ENCODE assay signal across 8 mouse cellular contexts in the genomic region with DNA sequence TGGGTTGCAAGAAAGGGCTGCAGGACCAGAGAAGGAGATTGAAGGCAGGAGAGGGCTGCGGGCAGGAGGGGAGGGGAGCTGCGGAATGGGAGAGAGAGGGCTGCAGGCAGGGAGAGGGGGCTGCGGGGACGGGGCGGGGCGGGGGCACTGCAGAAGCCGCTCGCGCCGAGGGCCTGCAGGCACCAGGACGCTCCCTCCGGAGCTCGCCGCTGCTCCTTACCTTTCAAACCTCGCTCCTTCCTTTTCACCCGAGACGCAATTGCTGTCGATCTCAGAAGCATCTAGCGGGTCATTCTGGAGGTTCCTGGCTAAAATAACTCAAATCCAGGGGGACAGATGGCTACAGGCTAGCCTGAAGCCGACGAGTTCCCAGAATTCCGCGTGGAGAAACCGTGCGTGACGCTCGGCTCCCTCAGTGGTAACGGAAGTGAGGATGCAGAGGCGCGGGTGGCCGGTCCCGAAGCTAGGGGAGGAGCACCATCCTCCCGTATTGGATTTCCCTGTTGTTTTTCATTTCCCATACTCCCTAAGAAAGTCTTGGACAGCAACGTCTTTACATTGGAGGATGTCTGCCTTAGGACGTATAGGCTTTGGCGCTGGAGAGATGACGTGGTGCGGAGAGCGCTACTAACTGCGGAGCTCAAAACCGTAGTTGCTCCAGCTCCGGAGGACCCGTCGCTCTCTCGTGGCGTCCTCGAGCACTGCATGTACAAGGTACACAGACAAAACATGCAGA. TPM values are rescaled to one million over a fixed set of nuclear protein-coding genes. Genes with fewer than 3 reads are reported as not detected.
DNase-seq lines count a peak whose midpoint lies in the region; ATAC-seq and TF ChIP-seq lines count a peak whose summit lies in the region.

No protein-coding gene starts in this region.

- peak overlapping the region; percentile 91 for H3K27ac ChIP-seq in hindbrain, embryonic 11.5 days (ENCODE audit: low read depth, low read length)
- H3K27ac ChIP-seq in lung, postnatal 0 days (ENCODE audit: low read length) = peak overlapping the region; percentile 54; the same call in 1 of the 2 replicates

- peaks cover 13% of the 10 kb centered on the region; the same call in 1 of the 2 replicates for H3K36me3 ChIP-seq in hindbrain, embryonic 11.5 days (ENCODE audit: control insufficient read depth, insufficient read depth, low read length)
- peaks cover 14% of the 10 kb centered on the region for H3K36me3 ChIP-seq in lung, postnatal 0 days (ENCODE audit: insufficient read depth, low read length)

- ATAC-seq in hindbrain, embryonic 11.5 days (ENCODE audit: low FRiP score) = peak; percentile 91
- ATAC-seq in lung, postnatal 0 days = peak; percentile 90

- no peaks in the 10 kb centered on the region for H3K27me3 ChIP-seq in hindbrain, embryonic 11.5 days (ENCODE audit: control insufficient read depth, insufficient read depth, low read length)
- no peaks in the 10 kb centered on the region for H3K27me3 ChIP-seq in lung, postnatal 0 days (replicated peaks; ENCODE audit: insufficient read depth, low read length)

- TF ChIP-seq EP300 in lung, postnatal 0 days (IDR thresholded peaks at IDR 0.05) = no peak

- peak overlapping the region; percentile 79 for H3K4me2 ChIP-seq in hindbrain, embryonic 11.5 days (replicated peaks; ENCODE audit: low read depth, low read length)
- peak overlapping the region; percentile 86 for H3K4me2 ChIP-seq in lung, postnatal 0 days (replicated peaks; ENCODE audit: low read depth, low read length)

- TF ChIP-seq CTCF in lung, postnatal 0 days (IDR thresholded peaks at IDR 0.05) = peak; percentile 63

- 0% methylated on average over 42 of the region's 47 CpGs for WGBS in hindbrain, embryonic 11.5 days
- under 1% methylated on average over 45 of the region's 47 CpGs for WGBS in lung, postnatal 0 days

- H3K4me1 ChIP-seq in hindbrain, embryonic 11.5 days (replicated peaks; ENCODE audit: control insufficient read depth, insufficient read depth, low read length) = 0 out of 2 replicates have a peak, but pooled peaks cover 2% of the 10 kb centered on the region
- peaks cover 4% of the 10 kb centered on the region; the same call in 1 of the 2 replicates for H3K4me1 ChIP-seq in lung, postnatal 0 days (ENCODE audit: insufficient read depth, low read depth, low read length)

- H3K4me3 ChIP-seq in hindbrain, embryonic 11.5 days (ENCODE audit: low read depth, low read length) = peak overlapping the region; percentile 79
- H3K4me3 ChIP-seq in lung, postnatal 0 days (ENCODE audit: low read depth, low read length) = peak overlapping the region; percentile 65

- no peaks in the 10 kb centered on the region for H3K9me3 ChIP-seq in hindbrain, embryonic 11.5 days (ENCODE audit: control insufficient read depth, low read length)
- no peaks in the 10 kb centered on the region for H3K9me3 ChIP-seq in lung, postnatal 0 days (ENCODE audit: low read length)

- peak; percentile 95 for DNase-seq in R1 (ENCODE audit: low read depth, low spot score)
- DNase-seq in cerebellum, postnatal 10 days = peak; percentile 89 to 90
- peak; percentile 91 to 92 for DNase-seq in frontal cortex, adult 2 months (ENCODE audit: extremely low spot score in 1 of 2, low spot score in 1 of 2)
- peak; percentile 88 for DNase-seq in hindbrain, embryonic 11.5 days (ENCODE audit: low spot score)
- DNase-seq in layer of hippocampus, postnatal 10 days (ENCODE audit: low spot score in 2 of 2) = peak; percentile 81 to 85
- peak; percentile 93 for DNase-seq in lung, postnatal 0 days (ENCODE audit: low spot score)
- peak; percentile 57 for DNase-seq in ovary, postnatal 10 days (ENCODE audit: low spot score)
- peak; percentile 88 for DNase-seq in thymus, postnatal 0 days (ENCODE audit: low spot score)

- peak overlapping the region; percentile 87 for H3K9ac ChIP-seq in hindbrain, embryonic 11.5 days (ENCODE audit: low read depth, low read length)
- peak overlapping the region; percentile 56 for H3K9ac ChIP-seq in lung, postnatal 0 days (replicated peaks; ENCODE audit: low read depth)

RNA-seq across cellular contexts. Expression of gene Zfp61, which starts 1.9 kb away (rescaled TPM):
- polyA plus RNA-seq in frontal cortex, adult 2 months (2012; rRNA removed) = 27.5 and 28.7 TPM in 2 replicates
- polyA plus RNA-seq in hindbrain, embryonic 11.5 days (2014; fragmentation: Nextera tagmentation; extraction: Ambion mirVana) = 32.1 and 40.0 TPM in 2 replicates
- total RNA-seq in layer of hippocampus, postnatal 10 days (2021) = 10 to 100 TPM; 25.1 to 26.7 TPM
- polyA plus RNA-seq in lung, postnatal 0 days (2015; fragmentation: Nextera tagmentation; extraction: Ambion mirVana) = 15.7 and 16.7 TPM in 2 replicates
- polyA plus RNA-seq in thymus, postnatal 0 days (2015; fragmentation: Nextera tagmentation; extraction: Ambion mirVana) = 26.2 and 26.8 TPM in 2 replicates

RNA-seq across cellular contexts. Expression of gene Zfp94, which starts 17.3 kb away (rescaled TPM):
- polyA plus RNA-seq in frontal cortex, adult 2 months (2012; rRNA removed) = 20.3 and 21.0 TPM in 2 replicates
- 12.8 and 15.4 TPM in 2 replicates for polyA plus RNA-seq in hindbrain, embryonic 11.5 days (2014; fragmentation: Nextera tagmentation; extraction: Ambion mirVana)
- 10 to 100 TPM; 13.0 to 15.1 TPM for total RNA-seq in layer of hippocampus, postnatal 10 days (2021)
- 5.2 and 5.7 TPM in 2 replicates for polyA plus RNA-seq in lung, postnatal 0 days (2015; fragmentation: Nextera tagmentation; extraction: Ambion mirVana)
- 4.6 and 5.5 TPM in 2 replicates for polyA plus RNA-seq in thymus, postnatal 0 days (2015; fragmentation: Nextera tagmentation; extraction: Ambion mirVana)

RNA-seq across cellular contexts. Expression of gene Zfp93, which starts 28.9 kb away (rescaled TPM):
- 8.7 and 9.0 TPM in 2 replicates for polyA plus RNA-seq in frontal cortex, adult 2 months (2012; rRNA removed)
- 7.2 and 9.6 TPM in 2 replicates for polyA plus RNA-seq in hindbrain, embryonic 11.5 days (2014; fragmentation: Nextera tagmentation; extraction: Ambion mirVana)
- 10 to 100 TPM; 11.0 to 13.1 TPM for total RNA-seq in layer of hippocampus, postnatal 10 days (2021)
- polyA plus RNA-seq in lung, postnatal 0 days (2015; fragmentation: Nextera tagmentation; extraction: Ambion mirVana) = 4.4 and 5.3 TPM in 2 replicates
- 3.9 and 5.0 TPM in 2 replicates for polyA plus RNA-seq in thymus, postnatal 0 days (2015; fragmentation: Nextera tagmentation; extraction: Ambion mirVana)

RNA-seq across cellular contexts. Expression of gene Tescl, which starts 34.6 kb away (rescaled TPM):
- polyA plus RNA-seq in frontal cortex, adult 2 months (2012; rRNA removed) = not detected in 2 replicates
- not detected in 2 replicates for polyA plus RNA-seq in hindbrain, embryonic 11.5 days (2014; fragmentation: Nextera tagmentation; extraction: Ambion mirVana)
- not detected for total RNA-seq in layer of hippocampus, postnatal 10 days (2021)
- 0.27 TPM in 2 replicates for polyA plus RNA-seq in lung, postnatal 0 days (2015; fragmentation: Nextera tagmentation; extraction: Ambion mirVana)
- not detected in 2 replicates for polyA plus RNA-seq in thymus, postnatal 0 days (2015; fragmentation: Nextera tagmentation; extraction: Ambion mirVana)

RNA-seq across cellular contexts. Expression of gene Zfp108, which starts 44.5 kb away (rescaled TPM):
- 4.7 and 5.7 TPM in 2 replicates for polyA plus RNA-seq in frontal cortex, adult 2 months (2012; rRNA removed)
- 2.2 and 3.0 TPM in 2 replicates for polyA plus RNA-seq in hindbrain, embryonic 11.5 days (2014; fragmentation: Nextera tagmentation; extraction: Ambion mirVana)
- 1 to 10 TPM; 5.0 to 6.3 TPM for total RNA-seq in layer of hippocampus, postnatal 10 days (2021)
- polyA plus RNA-seq in lung, postnatal 0 days (2015; fragmentation: Nextera tagmentation; extraction: Ambion mirVana) = 2.2 and 2.4 TPM in 2 replicates
- polyA plus RNA-seq in thymus, postnatal 0 days (2015; fragmentation: Nextera tagmentation; extraction: Ambion mirVana) = 0.85 and 0.89 TPM in 2 replicates

Comparison
In these comparisons a context has a peak if more than half of its experiments do, and no peak if none do; other contexts are left out.
1. Peak in every context shown above with its lines: DNase-seq, ATAC-seq, H3K4me3 ChIP-seq and H3K27ac ChIP-seq.